Mouse (Mus musculus) 416B (cell line): ENCODE measurements around the gene Stam.
"Not testable (repeated sequence)": the region's sequence is repeated elsewhere in the genome, so short reads cannot be mapped to it uniquely, and the experiment has no call there.

Source experiments
- DNase-seq: peaks from one replicate; pipeline ENCODE4 v3.0.0; 2011; ENCODE audit warnings: low read depth

Stam gene

GRCm38 (mm10) chr2:14073362-14074220 is at the start of gene Stam:
Stam (plus strand) TSS chr2:14074098.
- DNase-seq = peak; percentile 89

- no peak for DNase-seq
These were observed 32.6 kb upstream of the Stam start for GRCm38 (mm10) chr2:14041249-14041648.

GRCm38 (mm10) chr2:14043011-14043410 is 30.9 kb upstream of the Stam start:
- DNase-seq = no peak

GRCm38 (mm10) chr2:14043577-14044170 is 30.2 kb upstream of the Stam start:
- DNase-seq = no peak

GRCm38 (mm10) chr2:14048381-14048780 is 25.5 kb upstream of the Stam start:
- peak; percentile 85 for DNase-seq

- DNase-seq = no peak
These were observed 25.1 kb upstream of the Stam start for GRCm38 (mm10) chr2:14048808-14049207.

- DNase-seq = no peak
These were observed 20.3 kb upstream of the Stam start for GRCm38 (mm10) chr2:14053618-14054017.

- no peak for DNase-seq
These were observed 19.7 kb upstream of the Stam start for GRCm38 (mm10) chr2:14054163-14054562.

GRCm38 (mm10) chr2:14054716-14055115 is 19.2 kb upstream of the Stam start:
- peak; percentile 60 for DNase-seq

GRCm38 (mm10) chr2:14055168-14055565 is 18.7 kb upstream of the Stam start:
- DNase-seq = peak; percentile 64

- peak; percentile 76 for DNase-seq
These were observed 18.1 kb upstream of the Stam start, which contains the start of gene Hacd1 for GRCm38 (mm10) chr2:14055566-14056331. Hacd1 (minus strand) TSS chr2:14056135.

- peak; percentile 35 for DNase-seq
These were observed 7.9 kb upstream of the Stam start for GRCm38 (mm10) chr2:14065704-14066650.

GRCm38 (mm10) chr2:14069027-14069426 is 4.9 kb upstream of the Stam start:
- DNase-seq = no peak

- no peak for DNase-seq
These were observed 3.4 kb upstream of the Stam start for GRCm38 (mm10) chr2:14070466-14070865.

GRCm38 (mm10) chr2:14073008-14073361 is 913 bp upstream of the Stam start:
- no peak for DNase-seq

- peak; percentile 54 for DNase-seq
These were observed 463 bp downstream of the Stam start for GRCm38 (mm10) chr2:14074221-14074901.

GRCm38 (mm10) chr2:14078527-14078926 is 4.6 kb downstream of the Stam start:
- DNase-seq = not testable (repeated sequence)

GRCm38 (mm10) chr2:14100533-14100932 is 26.6 kb downstream of the Stam start:
- DNase-seq = no peak

- no peak for DNase-seq
These were observed 28.7 kb downstream of the Stam start for GRCm38 (mm10) chr2:14102603-14103002.

GRCm38 (mm10) chr2:14103924-14104323 is 30.0 kb downstream of the Stam start:
- no peak for DNase-seq

- DNase-seq = peak; percentile 35
These were observed 33.8 kb downstream of the Stam start for GRCm38 (mm10) chr2:14107673-14108072.
